Mouse (Mus musculus) stomach, postnatal 0 days (tissue): Measurements from ENCODE around the gene Csrp1.

Experiments used
- CTCF ChIP-seq: IDR thresholded peaks from 2 replicates; pipeline ENCODE4 v1.5.1; 2016; ENCODE audit warnings: antibody characterized with exemption, low read depth, mild to moderate bottlenecking, moderate library complexity
- EP300 ChIP-seq: optimal IDR thresholded peaks from 2 replicates; pipeline ENCODE3; 2016; ENCODE audit warnings: antibody characterized with exemption

- TF ChIP-seq CTCF (peak; percentile 87), EP300 (no peak)
Measured at GRCm38 (mm10) chr1:135698996-135699705, 20.7 kb upstream of the Csrp1 start.
